Mouse (Mus musculus) heart, embryonic 12.5 days (tissue): ENCODE measurements around the gene Clic1. TPM values are rescaled to one million over a fixed set of nuclear protein-coding genes. Genes with fewer than 3 reads are reported as not detected.
A peak's percentile ranks its signal among the peaks of the same experiment; 100 is the strongest.

ENCODE experiments used
- ATAC-seq: fragments of 200-750 bp; cut with Nextera tagmentation; 2 replicates; pipeline ENCODE4 v1.8.0; 2017; ENCODE audit warnings: moderate TSS enrichment, moderate library complexity; ENCODE audit not compliant: insufficient number of reproducible peaks, low FRiP score
- H3K27ac ChIP-seq: fragments of 300-500 bp; sonication (generic); 2 replicates; pipeline ENCODE4 v1.5.1; 2016; ENCODE audit warnings: mild to moderate bottlenecking, moderate library complexity; ENCODE audit not compliant: poor library complexity, severe bottlenecking
- H3K27me3 ChIP-seq: fragments of 300-500 bp; sonication (generic); replicated peaks from 2 replicates; pipeline ENCODE4 v1.6.1; 2016; ENCODE audit warnings: mild to moderate bottlenecking, moderate library complexity
- H3K36me3 ChIP-seq: fragments of 300-500 bp; sonication (generic); 2 replicates; pipeline ENCODE4 v1.6.1; 2016; ENCODE audit warnings: mild to moderate bottlenecking, moderate library complexity
- H3K4me1 ChIP-seq: fragments of 300-500 bp; sonication (generic); replicated peaks from 2 replicates; pipeline ENCODE4 v1.6.1; 2016; ENCODE audit warnings: mild to moderate bottlenecking
- H3K4me2 ChIP-seq: fragments of 300-500 bp; sonication (generic); 2 replicates; pipeline ENCODE4 v1.6.1; 2016; ENCODE audit warnings: mild to moderate bottlenecking, moderate library complexity
- H3K4me3 ChIP-seq: fragments of 300-500 bp; sonication (generic); 2 replicates; pipeline ENCODE4 v1.5.1; 2016; ENCODE audit warnings: mild to moderate bottlenecking
- H3K9ac ChIP-seq: fragments of 300-500 bp; sonication (generic); 2 replicates; pipeline ENCODE4 v1.6.1; 2016; ENCODE audit warnings: mild to moderate bottlenecking, moderate library complexity
- H3K9me3 ChIP-seq: fragments of 300-500 bp; sonication (generic); replicated peaks from 2 replicates; pipeline ENCODE4 v1.6.1; 2016; ENCODE audit warnings: mild to moderate bottlenecking, moderate library complexity
- WGBS: fragments of 180-500 bp; shearing (Covaris S2); methylation state at CpG from one replicate; pipeline ENCODE4 v1.1.7; 2016; 5-methylcytosine and 5-hydroxymethylcytosine counted together
- polyA plus RNA-seq: library from polyadenylated mRNA; unstranded; fragments of >200 nt; fragmentation: Nextera tagmentation; extraction: Ambion mirVana; gene quantifications from 2 replicates; pipeline ENCODE4 v1.2.1, GENCODE M21; 2016

Clic1 gene
- polyA plus RNA-seq, 1 experiment from 2014 or later = 349 TPM

DNA sequence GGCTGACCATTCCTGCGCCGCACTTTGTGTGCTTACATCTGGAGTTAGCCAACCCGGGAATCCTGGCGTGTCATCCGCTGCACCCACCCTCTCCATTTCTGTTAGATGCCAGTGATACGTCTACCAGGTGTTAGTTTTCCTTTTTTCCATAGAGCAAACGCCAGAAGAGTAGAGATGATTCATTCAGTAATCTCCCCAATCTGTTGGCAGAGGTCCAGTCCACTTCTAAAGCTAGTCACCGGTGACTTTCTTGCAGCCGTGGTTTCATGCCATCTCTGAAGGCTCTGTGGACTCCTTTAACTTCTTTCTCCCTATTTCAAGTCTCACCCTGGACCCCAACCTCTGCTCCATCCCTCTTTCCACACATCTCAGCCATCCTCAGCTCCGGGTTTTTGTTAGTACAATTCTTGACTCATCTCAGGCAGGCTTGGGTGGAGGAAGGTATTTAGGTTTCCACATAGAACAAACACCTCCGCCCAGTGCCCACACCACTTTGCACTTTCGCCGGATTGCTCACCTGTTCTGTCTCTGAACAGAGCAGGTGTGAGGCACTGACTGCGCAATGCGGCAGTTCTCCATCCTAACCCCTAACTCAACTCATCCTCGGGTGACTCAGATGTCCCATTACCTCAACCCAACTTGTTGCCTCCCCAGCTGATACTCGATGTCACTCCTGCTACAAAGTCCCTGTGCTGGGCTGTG is 18.6 kb downstream of the Clic1 start:
- Histone ChIP-seq H3K4me3 (no peak overlapping the region), H3K36me3 (no peaks in the 10 kb centered on the region), H3K4me1 (peaks cover 23% of the 10 kb centered on the region), H3K9ac (no peak overlapping the region), H3K27ac (no peak overlapping the region), H3K9me3 (no peaks in the 10 kb centered on the region), H3K27me3 (peaks cover 61% of the 10 kb centered on the region), H3K4me2 (no peak overlapping the region)
- WGBS = 73% methylated on average over 17 of the region's 17 CpGs
- ATAC-seq = no peak

DNA sequence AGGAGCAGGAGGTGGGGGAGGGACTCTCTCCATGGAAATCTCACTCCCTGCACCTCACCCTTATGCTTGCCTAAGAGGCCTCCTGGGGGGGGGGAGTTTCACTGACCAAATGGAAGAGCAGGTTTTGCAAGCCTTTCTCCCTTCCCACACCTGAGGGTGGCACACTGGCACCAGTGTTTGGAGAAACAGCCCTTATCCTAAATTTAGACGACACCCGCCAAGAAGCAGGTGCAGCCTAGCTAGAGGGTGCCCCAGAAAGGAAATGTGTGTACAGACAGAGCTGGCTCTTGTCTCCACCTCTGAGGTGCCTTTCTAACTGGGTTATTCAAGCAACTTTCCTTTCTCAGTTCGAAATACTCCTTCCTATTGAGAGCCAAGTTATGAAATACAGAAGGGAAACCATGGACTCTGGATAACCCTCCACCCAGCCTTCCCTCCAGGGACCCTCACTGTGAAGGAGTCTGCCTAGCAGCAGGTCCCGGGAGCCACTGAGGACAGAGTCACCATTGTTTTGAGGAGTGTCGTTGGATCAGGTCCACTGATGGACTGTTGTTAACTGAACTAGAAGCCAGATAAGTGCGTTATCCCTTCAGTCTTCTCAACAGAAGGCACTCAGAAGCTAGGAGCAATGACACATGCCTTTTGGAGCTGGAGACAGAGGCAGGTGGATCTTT is 20.9 kb downstream of the Clic1 start:
- Histone ChIP-seq H3K9me3 (no peaks in the 10 kb centered on the region), H3K4me2 (no peak overlapping the region), H3K36me3 (no peaks in the 10 kb centered on the region), H3K27ac (no peak overlapping the region), H3K4me1 (peaks cover 4% of the 10 kb centered on the region), H3K27me3 (peaks cover 37% of the 10 kb centered on the region), H3K4me3 (no peak overlapping the region), H3K9ac (no peak overlapping the region)
- WGBS = 40% methylated on average over 6 of the region's 6 CpGs
- ATAC-seq = no peak

DNA sequence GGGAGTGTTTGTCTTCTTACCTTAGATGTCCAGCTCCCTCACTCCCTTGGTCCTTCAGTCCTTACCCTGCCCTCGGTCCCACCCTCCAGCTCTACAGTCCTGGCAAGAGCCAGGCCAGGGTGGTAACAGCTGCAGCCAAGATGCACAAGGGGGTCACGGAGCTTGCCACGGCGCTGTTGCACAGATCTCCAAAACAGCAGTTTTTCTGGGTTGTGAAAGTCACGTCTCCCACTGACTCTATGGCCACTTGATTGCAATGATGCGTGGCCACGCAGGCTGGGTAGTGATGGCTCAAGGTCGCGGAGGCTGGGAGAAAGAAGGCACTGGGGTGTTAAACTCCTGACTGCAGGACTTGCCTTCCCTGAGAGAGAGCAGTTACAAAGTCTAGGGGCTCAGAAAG is 21.7 kb downstream of the Clic1 start:
- Histone ChIP-seq H3K27ac (no peak overlapping the region), H3K4me3 (no peak overlapping the region), H3K36me3 (no peaks in the 10 kb centered on the region), H3K9me3 (no peaks in the 10 kb centered on the region), H3K4me2 (no peak overlapping the region), H3K4me1 (0 out of 2 replicates have a peak, but pooled peaks cover under 1% of the 10 kb centered on the region), H3K27me3 (peaks cover 30% of the 10 kb centered on the region), H3K9ac (no peak overlapping the region)
- WGBS = 80% methylated on average over 9 of the region's 9 CpGs
- ATAC-seq = no peak

DNA sequence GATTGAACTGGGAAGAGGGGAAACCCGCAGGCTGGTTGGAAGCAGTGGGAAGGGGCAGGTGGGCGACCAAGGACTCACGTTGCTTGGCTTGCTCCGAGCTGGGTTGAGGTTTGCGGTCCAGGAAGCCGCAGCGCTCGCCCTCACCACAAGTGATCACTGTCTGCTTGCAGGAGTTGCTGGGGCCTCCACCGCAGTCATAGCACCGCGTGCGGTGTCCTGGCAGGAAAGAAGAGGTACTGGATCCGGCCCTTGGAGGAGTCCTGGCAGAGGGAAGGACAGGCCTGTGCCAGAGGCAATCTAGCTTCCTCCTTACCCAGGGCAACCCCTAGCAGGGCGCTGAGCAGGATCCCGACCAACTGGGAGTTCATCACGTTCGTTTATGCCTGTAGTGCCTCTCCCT is 24.3 kb downstream of the Clic1 start:
- H3K27ac ChIP-seq = no peak overlapping the region
- H3K9ac ChIP-seq = no peak overlapping the region
- H3K36me3 ChIP-seq = no peaks in the 10 kb centered on the region

DNA sequence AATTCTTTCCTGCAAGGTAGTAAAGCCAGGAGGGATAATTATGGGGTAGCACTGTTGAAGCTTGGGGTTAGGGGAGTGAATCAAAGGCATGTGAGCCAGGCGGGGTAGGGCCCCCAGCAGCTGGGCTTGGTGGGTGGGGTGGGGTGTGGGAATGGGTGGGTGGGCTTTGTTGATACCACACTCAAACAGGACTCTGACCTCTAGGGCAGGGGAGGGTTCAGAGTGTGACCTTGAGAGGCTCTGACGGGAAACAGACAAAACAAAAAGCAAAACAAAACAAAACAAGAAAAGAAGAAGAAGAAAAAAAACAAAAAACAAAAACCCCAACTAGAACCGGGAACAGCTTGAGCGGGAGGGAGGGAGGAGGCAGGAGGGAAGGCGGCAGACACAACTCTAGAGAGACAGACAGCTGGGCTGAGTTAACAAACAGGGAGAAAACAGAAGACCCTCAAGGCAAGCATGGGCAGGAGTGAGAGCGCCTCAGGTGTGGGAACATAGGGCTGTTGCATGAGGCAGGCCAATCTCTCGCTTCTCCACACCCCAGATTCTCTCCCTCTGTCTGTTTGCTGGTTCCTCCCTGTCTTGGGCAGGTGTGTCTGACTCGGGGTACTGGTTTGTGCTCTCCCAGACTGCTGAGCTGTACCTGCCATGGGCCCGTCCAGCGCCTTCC is 26.9 kb downstream of the Clic1 start, which contains the start of gene Ly6g6e:
TSS of gene Ly6g6e (plus strand) at position 396 of the 670 bp plus-strand sequence.
- 34% methylated on average over 10 of the region's 10 CpGs for WGBS

More for the DNA sequence above, 24.3 kb downstream of the Clic1 start:
- Histone ChIP-seq H3K4me1 (peaks cover 19% of the 10 kb centered on the region), H3K4me2 (no peak overlapping the region), H3K4me3 (no peak overlapping the region), H3K9me3 (no peaks in the 10 kb centered on the region), H3K27me3 (0 out of 2 replicates have a peak, but pooled peaks cover 7% of the 10 kb centered on the region)
- no peak for ATAC-seq
- 55% methylated on average over 17 of the region's 17 CpGs for WGBS

DNA sequence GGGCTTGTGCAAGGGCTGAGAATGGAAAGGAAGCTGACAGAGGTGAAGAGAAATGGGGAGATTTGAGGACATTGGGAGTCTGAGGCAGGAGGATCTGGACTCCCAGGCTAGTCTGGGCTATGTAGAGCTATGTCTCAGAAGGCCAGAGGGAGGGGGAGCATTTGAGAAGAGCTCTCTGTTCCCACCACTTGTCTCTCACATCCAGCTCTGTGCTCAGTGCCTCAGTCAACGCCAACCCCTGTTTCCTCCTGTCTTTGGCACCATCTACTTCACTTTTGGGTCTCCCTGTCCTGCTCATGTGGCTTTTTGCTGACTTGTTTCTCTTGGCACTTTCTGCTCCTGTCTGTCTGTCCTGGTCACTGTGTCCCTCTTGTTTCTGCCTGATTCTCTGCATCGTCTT is 27.5 kb downstream of the Clic1 start:
- 35% methylated on average over 2 of the region's 2 CpGs for WGBS
- Histone ChIP-seq H3K9ac (peak overlapping the region; percentile 60), H3K4me1 (peaks cover 36% of the 10 kb centered on the region), H3K4me3 (peak overlapping the region; percentile 29), H3K9me3 (no peaks in the 10 kb centered on the region), H3K27ac (0 out of 2 replicates have a peak overlapping the region, but pooled peaks have one; percentile 5), H3K27me3 (0 out of 2 replicates have a peak, but pooled peaks cover 9% of the 10 kb centered on the region), H3K36me3 (no peaks in the 10 kb centered on the region), H3K4me2 (peak overlapping the region; percentile 63)
- ATAC-seq = 0 out of 2 replicates have a peak, but pooled peaks have one; percentile 36

More for the DNA sequence above, 26.9 kb downstream of the Clic1 start, which contains the start of gene Ly6g6e:
- ATAC-seq = no peak; the same call in 1 of the 2 replicates
- H3K4me1 ChIP-seq = peaks cover 36% of the 10 kb centered on the region
- H3K9me3 ChIP-seq = no peaks in the 10 kb centered on the region
- peak within 1 kb of the TSS; percentile 63 for H3K4me2 ChIP-seq
- peak within 1 kb of the TSS; percentile 29 for H3K4me3 ChIP-seq
- H3K27me3 ChIP-seq = 0 out of 2 replicates have a peak, but pooled peaks cover 6% of the 10 kb centered on the region
- no peaks in the 10 kb centered on the region for H3K36me3 ChIP-seq
- H3K9ac ChIP-seq = peak within 1 kb of the TSS; percentile 60
- H3K27ac ChIP-seq = 0 out of 2 replicates have a peak within 1 kb of the TSS, but pooled peaks have one; percentile 5

DNA sequence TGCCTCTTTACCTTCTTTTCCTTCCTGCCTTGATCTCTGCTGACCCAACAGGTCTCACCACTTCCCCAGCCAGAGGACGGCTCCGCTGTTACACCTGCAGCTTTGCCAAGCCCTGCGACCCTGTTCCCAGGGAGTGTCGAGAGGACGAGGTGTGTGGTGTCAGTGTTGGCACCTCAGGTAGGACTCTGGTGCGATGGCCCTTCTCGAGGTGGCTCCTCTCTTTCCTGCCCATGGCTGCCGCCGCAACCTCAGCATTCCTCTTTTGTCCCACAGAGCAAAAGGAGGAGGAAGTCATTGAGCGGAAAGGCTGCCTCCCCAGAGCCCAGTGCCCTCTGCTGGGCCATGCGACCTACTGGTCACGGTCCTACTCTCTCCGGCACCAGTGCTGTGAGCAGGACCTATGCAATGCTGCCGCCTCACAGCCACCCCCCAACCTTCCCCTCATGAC is 28.0 kb downstream of the Clic1 start, which contains the start of gene Ly6g6d:
TSS of gene Ly6g6d (minus strand) at position 280 of the 448 bp plus-strand sequence.
- Histone ChIP-seq H3K9me3 (no peaks in the 10 kb centered on the region), H3K27ac (0 out of 2 replicates have a peak within 1 kb of the TSS, but pooled peaks have one; percentile 5), H3K4me3 (peak within 1 kb of the TSS; percentile 29), H3K36me3 (no peaks in the 10 kb centered on the region), H3K4me2 (peak within 1 kb of the TSS; percentile 63), H3K4me1 (peaks cover 36% of the 10 kb centered on the region), H3K27me3 (0 out of 2 replicates have a peak, but pooled peaks cover 9% of the 10 kb centered on the region), H3K9ac (peak within 1 kb of the TSS; percentile 60)
- 10% methylated on average over 14 of the region's 14 CpGs for WGBS
- ATAC-seq = no peak; the same call in 1 of the 2 replicates

DNA sequence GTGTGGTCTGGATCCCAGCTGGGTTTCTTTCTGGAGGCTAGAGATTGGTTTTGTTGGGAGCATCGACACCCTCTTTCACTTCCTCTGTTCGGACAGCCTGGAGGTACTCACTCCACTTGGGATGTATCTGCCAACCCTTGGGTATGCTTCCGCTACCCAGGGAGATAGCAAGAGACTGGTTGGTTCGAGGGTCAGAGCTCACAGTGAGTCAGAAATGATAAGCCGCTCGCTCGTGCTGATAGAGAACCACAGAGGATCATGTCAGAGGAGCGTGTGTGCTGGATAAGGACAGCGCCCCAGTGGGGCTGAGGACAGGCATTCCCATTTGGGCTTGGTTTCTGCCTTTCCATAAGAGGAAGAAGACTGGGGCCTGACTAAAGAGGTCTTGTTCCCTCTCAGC is 30.0 kb downstream of the Clic1 start:
- peaks cover 36% of the 10 kb centered on the region for H3K4me1 ChIP-seq
- no peaks in the 10 kb centered on the region for H3K9me3 ChIP-seq
- H3K4me2 ChIP-seq = peak overlapping the region; percentile 50
- 6% methylated on average over 9 of the region's 9 CpGs for WGBS
- no peaks in the 10 kb centered on the region for H3K36me3 ChIP-seq
- 0 out of 2 replicates have a peak, but pooled peaks cover 9% of the 10 kb centered on the region for H3K27me3 ChIP-seq
- H3K27ac ChIP-seq = 0 out of 2 replicates have a peak overlapping the region, but pooled peaks have one; percentile 14
- ATAC-seq = peak; percentile 38; the same call in 1 of the 2 replicates
- peak overlapping the region; percentile 42; the same call in 1 of the 2 replicates for H3K9ac ChIP-seq
- 0 out of 2 replicates have a peak overlapping the region, but pooled peaks have one; percentile 3 for H3K4me3 ChIP-seq

DNA sequence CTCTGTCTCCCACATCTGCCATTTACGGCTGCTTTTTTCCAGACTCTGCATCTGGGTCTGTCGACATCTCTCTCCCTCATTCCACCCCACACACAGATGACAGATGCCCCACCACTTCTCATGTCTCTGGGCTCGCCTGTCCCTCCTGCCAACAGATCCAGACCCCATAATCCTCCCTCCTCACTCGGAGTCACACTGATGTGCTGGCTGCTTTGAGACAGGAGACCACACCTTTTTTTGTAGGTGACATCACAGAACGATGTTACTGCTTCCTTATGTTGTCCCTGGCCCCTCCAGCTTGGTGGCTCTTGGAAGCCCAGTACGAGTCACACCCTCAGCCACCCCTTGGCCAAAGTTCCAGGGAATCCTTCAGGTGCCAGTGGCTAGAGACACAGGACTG is 30.5 kb downstream of the Clic1 start:
- WGBS = 24% methylated on average over 6 of the region's 6 CpGs
- ATAC-seq = no peak
- Histone ChIP-seq H3K27ac (no peak overlapping the region), H3K4me3 (no peak overlapping the region), H3K36me3 (no peaks in the 10 kb centered on the region), H3K4me1 (peaks cover 37% of the 10 kb centered on the region), H3K4me2 (peak overlapping the region; percentile 50), H3K9ac (peak overlapping the region; percentile 42; the same call in 1 of the 2 replicates), H3K27me3 (0 out of 2 replicates have a peak, but pooled peaks cover 9% of the 10 kb centered on the region), H3K9me3 (no peaks in the 10 kb centered on the region)

DNA sequence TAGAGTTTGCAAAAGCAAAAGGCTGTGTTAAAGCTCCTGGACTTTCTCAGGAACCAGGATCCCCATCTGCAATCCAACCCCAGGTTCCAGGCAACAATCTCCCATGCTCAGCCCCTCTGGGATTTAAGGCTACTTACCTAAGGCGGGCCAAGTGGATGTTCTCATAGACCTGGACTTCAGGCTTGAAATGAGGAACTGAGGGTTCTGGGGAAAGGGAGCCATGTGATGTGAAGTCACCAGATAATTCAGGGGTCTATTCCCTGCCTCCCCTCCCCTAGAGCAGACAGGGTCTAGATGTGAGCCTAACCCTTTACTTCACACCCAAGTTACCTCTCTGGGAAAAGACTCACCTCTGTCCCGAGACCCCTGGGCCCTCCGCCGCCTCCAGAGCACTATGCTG is 30.9 kb downstream of the Clic1 start:
- H3K9ac ChIP-seq = no peak overlapping the region
- H3K4me2 ChIP-seq = no peak overlapping the region
- no peak overlapping the region for H3K27ac ChIP-seq
- WGBS = 81% methylated on average over 4 of the region's 4 CpGs
- H3K4me3 ChIP-seq = no peak overlapping the region
- no peak for ATAC-seq
- no peaks in the 10 kb centered on the region for H3K36me3 ChIP-seq
- no peaks in the 10 kb centered on the region for H3K9me3 ChIP-seq
- H3K4me1 ChIP-seq = peaks cover 41% of the 10 kb centered on the region
- H3K27me3 ChIP-seq = 0 out of 2 replicates have a peak, but pooled peaks cover 9% of the 10 kb centered on the region
